Mouse (Mus musculus): ENCODE measurements around the gene Angel1.
A peak's percentile ranks its signal among the peaks of the same experiment; 100 is the strongest.

Gene Angel1

DNA sequence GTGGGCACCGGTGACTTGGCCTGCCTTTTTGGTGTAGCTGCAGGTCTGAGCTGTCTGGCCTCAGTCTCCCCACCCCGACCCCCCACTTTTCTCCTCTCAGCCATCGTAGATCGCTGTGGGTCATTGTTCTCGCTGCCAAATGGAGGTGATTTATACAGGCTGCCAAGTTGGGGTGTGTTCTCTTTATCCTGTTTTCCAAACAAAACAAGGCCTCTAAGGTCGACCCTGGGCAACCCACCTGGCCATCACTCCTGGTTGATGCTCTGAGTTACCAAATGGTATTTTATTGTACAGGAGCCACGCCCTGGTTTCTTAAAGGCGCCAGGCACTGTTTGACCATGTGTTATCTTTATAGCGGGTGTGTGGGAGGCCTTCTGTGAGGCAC lies 46.7 kb downstream of the Angel1 start:
- DNase-seq (ENCODE audit: low read depth, low spot score) = peak; percentile 75

DNA sequence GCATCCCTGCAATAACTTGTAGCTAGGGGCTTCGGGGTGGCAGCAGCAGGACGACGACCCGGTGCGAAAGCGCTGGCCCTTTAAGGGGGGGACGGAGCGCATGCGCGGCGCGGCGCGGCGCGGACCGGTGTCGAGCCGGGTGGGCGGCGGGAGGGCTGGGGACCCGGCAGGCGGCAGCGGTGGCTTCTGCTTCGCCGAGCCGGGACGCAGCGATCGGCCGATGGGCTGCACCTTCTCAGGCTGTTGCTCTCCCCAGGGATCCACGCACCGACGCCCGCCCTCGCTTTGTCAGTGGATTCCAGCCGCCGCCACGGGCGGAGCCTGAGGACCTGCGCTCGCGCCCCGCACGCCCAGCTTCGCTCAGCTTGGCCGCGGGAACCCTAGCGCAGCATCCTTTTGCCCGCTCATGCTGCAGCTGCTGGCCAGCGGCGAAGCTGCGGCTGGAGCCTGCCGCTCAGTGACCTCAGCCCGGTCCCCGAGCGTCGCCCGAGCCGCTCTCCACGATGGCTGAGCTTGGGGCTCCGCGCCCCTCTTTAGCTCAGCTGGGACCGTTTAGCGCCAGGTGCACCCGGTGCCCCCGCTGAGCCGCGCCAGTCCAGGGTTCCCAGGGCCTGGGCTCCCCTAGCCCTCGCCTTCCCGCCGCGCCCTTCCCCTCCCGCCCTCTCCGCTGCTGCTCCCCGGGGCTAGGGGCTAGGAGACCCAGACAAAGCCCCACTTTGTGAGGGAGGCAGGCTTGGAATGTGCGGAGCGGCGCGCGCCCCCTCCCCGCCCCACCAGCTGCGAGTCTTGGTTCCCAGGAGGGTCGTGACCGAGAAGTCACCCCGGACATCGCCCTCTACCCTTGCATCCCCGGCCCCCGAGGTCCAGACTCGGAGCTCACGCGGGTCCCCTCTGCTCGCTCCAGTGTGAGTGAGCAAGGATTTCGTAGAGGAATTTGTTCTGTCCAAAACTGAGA lies 47.4 kb downstream of the Angel1 start, which contains the start of gene Vash1:
Gene Vash1, plus strand, starts transcription at position 110 of the 955 bp plus-strand sequence.
- peak; percentile 84 for DNase-seq (ENCODE audit: low read depth, low spot score)

DNA sequence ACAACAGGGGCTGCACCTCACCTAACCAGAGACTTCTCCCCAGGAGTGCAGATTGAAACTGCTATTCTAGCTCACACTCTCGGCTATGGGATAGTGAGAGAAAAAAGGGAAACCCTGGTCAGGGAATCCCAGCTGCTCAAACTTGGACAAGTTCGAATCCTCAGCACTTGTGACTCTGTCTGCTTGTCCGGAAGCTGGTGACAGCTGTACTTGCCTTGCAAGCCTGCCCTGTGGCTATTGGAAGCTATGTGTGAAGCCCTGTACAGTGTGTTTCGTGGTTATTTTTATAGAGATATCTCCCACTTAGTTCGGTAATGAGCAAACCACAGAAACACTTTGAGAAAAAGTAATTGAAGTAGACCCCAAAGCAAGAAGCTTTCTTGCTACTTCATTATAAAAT lies 53.8 kb downstream of the Angel1 start:
- DNase-seq (ENCODE audit: low read depth, low spot score) = no peak

DNA sequence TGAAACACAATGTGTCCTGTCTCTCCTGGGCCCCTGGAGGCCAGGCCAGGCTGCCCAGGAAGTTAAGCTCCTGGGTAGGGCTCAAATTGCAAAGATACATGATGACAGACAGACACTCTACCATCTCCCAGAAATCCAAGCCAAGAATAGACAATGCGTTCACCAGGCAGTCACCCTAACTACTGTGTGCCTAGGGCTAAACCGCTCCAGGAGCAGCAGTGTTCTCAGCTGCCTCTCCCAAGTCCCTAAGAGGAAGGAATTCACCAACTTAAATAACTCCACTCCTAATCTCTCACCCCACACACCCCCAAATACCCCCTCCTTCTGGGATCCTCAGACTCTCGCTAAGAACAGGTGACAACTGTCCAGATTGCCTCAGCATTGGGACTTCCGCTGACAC lies 54.2 kb downstream of the Angel1 start:
- DNase-seq (ENCODE audit: low read depth, low spot score) = no peak

DNA sequence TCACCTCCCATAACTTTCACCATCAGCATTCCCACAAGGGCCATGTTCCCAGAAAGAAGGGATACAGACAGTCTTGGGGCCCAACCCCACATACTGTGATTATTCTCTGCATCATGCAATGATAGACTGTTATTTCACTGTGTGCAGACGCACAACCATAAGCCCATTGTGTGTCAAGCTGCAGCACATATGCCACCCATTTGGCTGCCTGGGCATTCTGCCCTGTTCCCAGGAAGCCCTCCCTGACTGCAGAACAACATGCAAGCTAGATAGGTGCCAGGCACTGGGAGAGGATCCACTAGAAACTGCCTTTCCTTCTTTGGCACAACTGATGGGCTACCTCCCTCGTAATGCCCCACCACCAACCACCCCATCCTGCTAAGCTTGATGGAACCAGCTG lies 57.9 kb downstream of the Angel1 start:
- DNase-seq (ENCODE audit: low read depth, low spot score) = peak; percentile 78

DNA sequence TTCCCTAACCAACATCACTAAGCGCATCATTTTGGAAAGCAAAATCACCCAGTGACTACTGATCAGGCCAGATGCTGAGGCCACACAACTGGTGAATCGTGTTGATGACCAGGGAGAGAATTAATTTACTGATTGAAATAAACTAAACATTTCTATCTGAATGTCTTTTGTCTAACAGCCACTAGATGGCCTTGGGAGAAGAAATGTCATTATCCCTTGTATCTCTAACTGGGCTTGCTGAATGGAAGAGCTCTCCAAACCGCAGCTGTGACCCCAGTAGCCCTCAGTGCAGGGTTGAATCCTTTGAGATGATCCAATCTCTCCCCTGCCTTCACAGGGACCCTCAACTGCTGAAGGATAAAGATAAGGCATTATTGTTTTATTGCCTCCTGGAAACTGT lies 60.6 kb downstream of the Angel1 start:
- DNase-seq (ENCODE audit: low read depth, low spot score) = no peak

DNA sequence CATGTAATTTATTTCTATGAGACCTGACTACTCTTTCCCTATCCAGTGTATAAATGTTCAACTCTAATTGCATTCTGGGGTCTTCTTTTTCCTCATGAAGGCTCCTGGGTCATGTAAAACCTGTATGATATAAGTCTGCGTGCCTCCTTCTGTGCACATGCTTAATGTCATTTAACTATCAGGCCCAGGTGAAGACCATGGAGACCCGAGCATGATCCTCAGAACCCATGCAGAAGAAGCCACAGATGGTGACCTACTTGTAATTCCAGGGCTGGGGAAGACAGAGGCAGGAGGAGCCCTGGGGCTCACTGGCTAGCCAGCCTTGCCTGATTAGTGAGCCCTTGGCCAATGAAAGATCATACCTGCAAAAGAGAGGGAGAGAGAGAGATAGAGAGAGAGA lies 65.8 kb downstream of the Angel1 start:
- peak; percentile 12 for DNase-seq (ENCODE audit: low read depth, low spot score)

DNA sequence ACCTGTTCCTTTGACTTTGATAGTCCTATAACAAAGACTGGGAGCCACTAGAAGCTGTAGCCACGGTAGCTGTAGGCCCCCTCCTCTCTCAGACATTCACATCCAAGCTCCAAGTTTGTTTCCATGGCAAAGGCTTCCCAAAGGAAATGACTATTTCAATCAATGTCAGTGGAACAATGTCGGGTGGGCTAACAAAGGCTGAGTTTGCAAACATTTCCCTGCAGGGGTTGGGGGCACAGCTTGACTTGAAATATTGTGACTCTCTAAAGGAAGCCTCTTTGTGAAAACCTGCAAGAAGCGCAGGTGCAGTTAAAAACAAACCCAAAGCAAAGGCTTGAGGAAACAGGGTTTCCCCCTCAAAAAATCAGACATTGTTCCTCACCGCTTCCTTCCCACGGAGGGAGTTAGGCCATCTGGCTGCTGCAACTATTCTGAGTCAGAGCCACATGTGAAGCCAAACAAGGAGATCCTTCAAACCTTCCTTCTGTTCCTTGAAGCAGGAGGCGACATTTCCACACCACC lies 66.8 kb downstream of the Angel1 start:
- DNase-seq (ENCODE audit: low read depth, low spot score) = peak; percentile 91

DNA sequence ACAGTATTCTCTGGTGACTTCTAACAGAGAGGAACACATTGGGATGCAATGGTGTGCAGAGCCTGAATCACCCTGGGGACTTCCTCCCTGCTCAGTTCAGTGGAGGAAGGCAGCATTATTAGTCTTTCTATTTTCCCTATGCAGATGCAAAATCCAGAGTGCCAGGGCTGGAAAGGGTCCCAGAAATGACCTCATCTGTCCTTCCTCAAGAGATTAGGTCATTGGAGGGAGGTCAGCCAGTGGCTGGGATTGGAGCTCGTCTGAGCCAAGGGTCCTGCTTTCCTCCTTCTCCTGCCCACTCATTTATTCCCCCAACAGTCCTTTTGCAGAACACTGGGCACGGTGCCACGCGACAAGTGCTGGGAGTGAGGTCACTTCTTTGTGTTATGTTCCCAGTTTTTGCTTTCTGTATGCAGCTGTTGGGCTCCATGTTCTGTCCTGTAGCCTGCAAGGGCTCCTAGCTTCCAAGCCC lies 73.7 kb downstream of the Angel1 start:
- DNase-seq (ENCODE audit: low read depth, low spot score) = peak; percentile 92

DNA sequence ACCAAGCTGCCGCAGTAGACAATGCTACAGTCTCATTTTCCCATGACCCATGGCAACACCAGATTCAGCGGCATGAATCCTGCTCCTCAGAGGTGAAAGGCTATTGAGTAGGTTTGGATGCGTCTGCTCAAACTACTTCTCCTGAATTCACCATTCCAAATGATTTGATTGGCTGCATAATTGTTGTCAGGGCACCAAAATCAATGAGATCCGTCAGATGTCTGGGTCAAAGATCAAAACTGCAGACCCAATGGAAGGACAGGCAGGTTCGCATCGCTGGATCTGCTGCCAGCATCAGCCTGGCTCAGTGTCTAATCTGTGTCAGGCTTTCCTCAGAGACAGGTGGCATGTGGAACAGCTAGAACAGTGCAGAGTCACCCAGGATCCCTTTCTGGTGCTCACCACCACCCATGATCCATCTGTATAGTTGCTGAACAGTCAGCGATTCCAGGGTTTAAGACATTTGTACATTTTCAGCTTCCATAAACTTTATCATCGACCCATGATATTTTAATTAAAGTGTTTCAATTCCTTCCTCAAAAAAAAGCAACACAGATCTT lies 74.9 kb downstream of the Angel1 start:
- peak; percentile 66 for DNase-seq (ENCODE audit: low read depth, low spot score)
